Mouse (Mus musculus) myocyte (in vitro differentiated cells): ENCODE results near the gene Col4a4.

Source experiments
- E2F4 ChIP-seq: IDR thresholded peaks from one replicate; pipeline ENCODE4 v1.6.1; 2011; ENCODE audit warnings: mild to moderate bottlenecking, control low read depth, moderate library complexity; ENCODE audit not compliant: insufficient read depth
- MAX ChIP-seq: IDR thresholded peaks from one replicate; pipeline ENCODE4 v1.6.1; 2011; ENCODE audit warnings: low read depth, mild to moderate bottlenecking, control low read depth
- MYOG ChIP-seq, 3 experiments: IDR thresholded peaks; one replicate each; pipeline ENCODE4 v1.6.1; 2011; ENCODE audit warnings: control low read depth in 2 of 3, low read depth in 2 of 3, mild to moderate bottlenecking in 2 of 3; ENCODE audit not compliant: insufficient read length in 2 of 3, control insufficient read depth in 1 of 3, insufficient read depth in 1 of 3
- POLR2A ChIP-seq: IDR thresholded peaks from one replicate; pipeline ENCODE4 v1.6.1; 2011; ENCODE audit warnings: low read depth, mild to moderate bottlenecking, control low read depth, moderate library complexity; ENCODE audit not compliant: insufficient read length
- TCF12 ChIP-seq: IDR thresholded peaks from one replicate; pipeline ENCODE4 v1.6.1; 2011; ENCODE audit warnings: mild to moderate bottlenecking, control low read depth; ENCODE audit not compliant: poor library complexity, insufficient read depth, severe bottlenecking
- TCF3 ChIP-seq: IDR thresholded peaks from one replicate; pipeline ENCODE4 v1.6.1; 2011; ENCODE audit warnings: low read depth, control low read depth; ENCODE audit not compliant: insufficient read length
- USF1 ChIP-seq: IDR thresholded peaks from one replicate; pipeline ENCODE4 v1.6.1; 2011; ENCODE audit warnings: low read depth, mild to moderate bottlenecking, control low read depth, moderate library complexity

DNA sequence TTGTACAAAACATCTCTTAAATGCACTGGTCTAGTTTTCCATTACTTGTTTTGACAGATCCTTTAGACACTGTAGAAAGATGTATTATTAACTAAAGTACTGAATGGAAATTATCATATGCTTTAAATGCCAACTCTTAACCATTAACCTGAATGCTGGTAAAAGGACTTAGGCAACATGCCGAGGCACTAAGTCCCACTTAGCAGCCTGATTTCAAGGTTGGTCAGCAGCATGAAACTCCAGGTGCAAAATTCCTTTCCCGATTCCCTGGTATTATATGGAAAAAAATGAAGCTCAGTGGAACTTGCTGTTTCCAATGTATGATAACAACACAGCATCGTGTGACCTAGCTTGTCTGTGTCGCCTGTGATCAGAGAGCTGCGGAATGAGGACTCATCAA is 31.9 kb upstream of the Col4a4 start:
- TF ChIP-seq POLR2A (no peak), MAX (no peak), USF1 (no peak), TCF12 (no peak), MYOG (IDR thresholded peaks at IDR 0.05; ENCODE audit: control insufficient read depth in 1 of 3, insufficient read depth in 1 of 3, insufficient read length in 2 of 3, low read depth in 2 of 3) (no peak), E2F4 (no peak), TCF3 (no peak)
